Mouse (Mus musculus) brain, adult 2 months (tissue): Measurements from ENCODE around the gene Gimap8.
A peak's percentile ranks its signal among the peaks of the same experiment; 100 is the strongest.

Experiments used
- DNase-seq: peaks from one replicate; pipeline ENCODE4 v3.0.0; 2011; ENCODE audit warnings: low read depth, low spot score

Gene Gimap8

DNA sequence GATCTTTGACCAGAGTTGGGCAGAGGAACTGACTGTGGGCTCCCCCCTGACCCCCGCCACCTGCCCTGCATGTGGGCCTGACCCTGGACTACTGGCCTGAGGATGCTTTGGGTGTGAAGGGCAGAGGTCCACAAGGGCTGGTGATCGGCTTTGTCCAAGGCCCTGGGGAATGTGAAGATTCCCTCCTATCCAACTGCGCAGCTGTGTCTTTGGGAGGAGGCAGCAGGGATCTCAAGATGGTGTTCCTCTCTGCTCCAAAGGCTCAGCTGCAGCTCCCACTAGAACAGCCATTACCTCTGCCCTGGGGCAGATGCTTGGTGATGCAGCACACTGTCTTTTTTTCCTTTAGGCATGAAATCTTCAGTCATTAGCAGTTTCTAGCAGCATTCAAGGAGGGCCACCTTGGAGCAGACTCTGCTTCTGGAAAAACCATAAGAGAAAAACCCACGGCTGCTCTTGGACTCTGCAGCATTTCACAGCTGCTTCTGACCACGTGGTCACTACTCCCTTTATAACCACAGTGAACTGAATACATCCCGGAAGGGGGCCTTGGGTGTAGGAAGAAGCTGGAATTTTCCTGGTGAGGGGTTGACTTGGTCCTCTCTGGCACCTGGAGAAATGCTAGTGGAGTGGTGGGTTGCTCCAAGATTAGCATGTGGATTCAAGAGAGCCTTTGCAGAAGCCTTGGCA, 9.1 kb upstream of the Gimap8 start:
- no peak for DNase-seq

DNA sequence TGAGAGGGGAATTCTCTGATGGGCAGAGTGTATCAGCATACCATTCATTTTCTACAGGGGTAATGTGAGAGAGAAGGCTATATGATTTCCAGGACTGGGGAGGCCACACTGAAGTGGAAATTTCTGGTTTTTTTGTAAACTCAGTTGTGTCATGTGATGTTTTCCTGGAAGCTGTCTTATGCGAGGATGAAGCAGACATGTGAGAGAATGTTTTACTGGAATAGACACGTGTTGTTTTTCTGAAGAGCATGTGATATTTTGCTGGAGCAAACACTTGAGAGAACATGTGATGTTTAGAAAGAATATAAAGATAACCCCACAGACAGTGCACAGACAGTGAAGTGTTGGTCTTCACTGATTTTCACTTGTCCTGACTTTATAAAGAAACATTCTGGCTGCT, 8.5 kb upstream of the Gimap8 start:
- DNase-seq, result no peak

DNA sequence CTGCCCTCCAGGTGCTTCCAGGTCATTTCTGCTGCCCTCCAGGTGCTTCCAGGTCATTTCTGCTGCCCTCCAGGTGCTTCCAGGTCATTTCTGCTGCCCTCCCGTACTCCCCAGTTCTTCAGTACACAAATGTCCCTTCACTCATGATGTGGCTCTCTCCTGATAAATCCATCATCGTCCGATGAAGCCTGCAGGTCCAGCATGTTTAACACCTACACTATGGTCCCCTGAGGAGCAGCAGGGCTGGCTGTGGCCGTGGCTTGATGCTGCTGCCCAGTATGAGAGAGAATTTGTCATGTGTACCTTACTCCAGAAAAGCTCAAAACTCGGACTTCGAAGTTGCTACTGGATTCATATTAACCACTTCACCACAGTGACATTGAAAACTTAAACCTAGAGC, 5.6 kb upstream of the Gimap8 start:
- DNase-seq, result no peak

DNA sequence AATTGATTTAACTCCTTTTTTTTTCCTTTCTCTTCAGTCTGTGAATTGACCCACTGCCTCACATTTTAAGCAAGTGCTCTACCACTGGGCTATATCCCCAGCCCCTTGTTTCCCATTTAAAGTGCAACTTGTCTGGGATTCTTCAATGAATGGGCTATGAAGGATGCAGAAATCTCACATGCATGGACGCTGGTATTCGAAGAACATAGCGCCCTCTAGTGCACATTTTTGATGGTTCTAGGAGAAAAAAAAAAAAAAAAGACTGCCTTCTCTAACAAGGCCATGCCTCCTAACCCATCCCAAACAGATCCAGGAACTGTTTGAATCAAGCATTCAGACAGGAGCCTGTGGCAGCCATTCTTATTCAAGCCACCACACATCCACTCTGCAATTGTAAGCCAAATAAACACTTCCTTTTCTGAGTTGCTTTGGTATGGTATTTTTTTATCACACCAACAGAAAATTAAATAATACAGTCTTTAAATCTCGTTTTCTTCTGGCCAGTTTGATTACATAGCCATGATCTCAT, 4.2 kb upstream of the Gimap8 start:
- peak; percentile 90 for DNase-seq

DNA sequence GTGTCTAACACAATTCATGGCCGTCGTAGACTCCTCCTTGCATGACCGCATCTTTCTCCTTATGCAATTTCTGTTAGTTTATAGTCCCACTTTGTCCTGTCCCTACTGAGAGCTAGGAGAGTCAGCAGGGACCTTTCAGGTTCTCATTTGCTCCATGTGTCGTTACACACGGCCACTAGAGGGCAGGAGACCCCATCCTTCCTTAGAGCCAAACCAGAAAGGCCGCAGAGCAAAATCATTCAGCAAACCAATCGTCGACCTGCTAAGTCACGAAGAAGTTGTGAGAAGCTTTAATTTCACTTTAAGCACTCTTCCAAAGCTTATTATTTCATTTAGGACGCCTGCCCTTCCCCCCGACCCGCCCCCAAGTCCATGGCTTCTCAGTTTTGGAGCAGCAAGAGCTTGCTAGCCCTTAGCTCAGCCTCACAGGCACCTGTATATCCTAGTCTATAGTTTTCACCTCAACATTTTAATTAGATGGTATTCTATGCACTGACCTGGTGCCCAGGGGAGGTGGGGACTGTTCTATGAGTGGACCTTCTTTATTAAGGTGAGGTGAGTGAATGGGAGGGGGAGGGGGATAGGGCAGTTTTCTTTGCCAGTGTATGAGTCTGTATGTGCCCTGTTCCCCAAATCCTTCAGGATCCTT, 1.2 kb upstream of the Gimap8 start:
- peak; percentile 86 for DNase-seq

DNA sequence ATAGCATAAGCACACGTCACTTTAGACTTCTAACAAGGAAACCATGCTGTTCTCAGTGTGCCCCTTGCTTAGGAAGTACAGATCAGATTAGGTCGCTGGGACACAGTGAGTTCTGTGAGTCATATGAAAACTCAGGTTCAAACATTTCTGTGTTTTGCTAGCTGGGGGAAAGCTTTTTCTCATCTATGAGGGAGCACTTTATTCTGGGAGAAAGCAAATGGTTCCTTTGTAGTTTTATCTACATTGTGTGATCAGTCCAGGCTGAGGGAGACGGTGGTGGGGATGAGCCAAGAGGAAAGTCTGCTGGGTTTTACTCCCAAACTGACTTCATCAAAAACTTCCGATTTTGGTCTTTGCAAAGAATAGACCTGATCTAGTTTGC, 734 bp upstream of the Gimap8 start:
- DNase-seq, result no peak

DNA sequence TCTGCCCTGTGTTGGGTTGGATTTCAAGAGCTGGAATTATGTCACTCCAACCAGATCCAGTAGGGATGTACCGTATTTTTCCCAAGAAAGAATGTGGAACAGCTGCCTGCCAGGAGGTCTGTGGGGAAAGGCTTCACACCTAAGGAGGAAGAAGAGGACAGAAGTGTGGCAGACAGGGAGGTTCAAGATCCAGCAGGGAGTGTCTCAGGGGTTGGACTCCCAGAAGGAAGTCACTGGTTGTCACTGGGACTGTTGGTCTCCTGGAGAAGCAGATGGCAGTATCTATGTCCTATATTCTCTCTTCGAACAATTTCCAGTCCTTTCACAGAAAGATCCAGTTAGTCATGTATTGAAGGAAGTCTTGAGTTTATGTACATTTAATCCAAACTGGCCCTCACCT, 577 bp downstream of the Gimap8 start:
- DNase-seq, result no peak

DNA sequence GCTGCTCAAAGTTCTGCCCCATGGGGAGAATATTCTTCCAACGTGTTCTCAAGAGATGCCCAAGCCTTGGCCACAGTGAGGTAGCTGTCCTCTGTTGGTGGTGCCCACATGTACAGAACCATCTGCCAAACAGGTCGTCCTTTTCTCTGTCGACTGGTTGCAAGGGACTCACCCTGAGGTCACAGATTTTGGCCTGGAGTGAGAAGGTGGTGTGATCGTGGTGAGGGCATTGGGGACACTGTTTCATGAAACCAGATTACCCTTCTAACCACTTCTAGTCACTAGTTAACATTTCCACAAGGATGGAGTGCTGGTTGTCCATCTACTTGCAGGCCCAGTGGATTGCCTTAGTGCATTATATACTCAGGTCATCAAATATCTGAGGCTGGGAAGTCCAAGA, 1.7 kb downstream of the Gimap8 start:
- DNase-seq, result no peak

DNA sequence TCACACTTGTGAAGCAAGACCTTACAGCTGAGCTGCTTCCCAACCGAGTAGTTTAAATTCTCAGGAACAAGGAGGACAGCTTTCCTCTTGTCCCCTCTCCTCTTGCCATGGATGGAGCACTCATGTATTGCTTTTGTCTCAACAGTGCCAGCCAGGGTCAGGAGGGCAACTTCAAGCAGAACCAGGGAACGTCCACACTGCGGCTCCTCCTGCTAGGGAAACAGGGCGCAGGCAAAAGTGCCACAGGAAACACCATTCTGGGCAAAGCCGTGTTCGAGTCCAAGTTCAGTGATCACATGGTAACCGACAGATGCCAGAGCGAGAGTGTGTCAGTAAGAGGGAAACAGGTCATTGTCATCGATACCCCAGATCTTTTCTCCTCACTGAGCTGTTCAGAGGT, 3.0 kb downstream of the Gimap8 start:
- no peak for DNase-seq

DNA sequence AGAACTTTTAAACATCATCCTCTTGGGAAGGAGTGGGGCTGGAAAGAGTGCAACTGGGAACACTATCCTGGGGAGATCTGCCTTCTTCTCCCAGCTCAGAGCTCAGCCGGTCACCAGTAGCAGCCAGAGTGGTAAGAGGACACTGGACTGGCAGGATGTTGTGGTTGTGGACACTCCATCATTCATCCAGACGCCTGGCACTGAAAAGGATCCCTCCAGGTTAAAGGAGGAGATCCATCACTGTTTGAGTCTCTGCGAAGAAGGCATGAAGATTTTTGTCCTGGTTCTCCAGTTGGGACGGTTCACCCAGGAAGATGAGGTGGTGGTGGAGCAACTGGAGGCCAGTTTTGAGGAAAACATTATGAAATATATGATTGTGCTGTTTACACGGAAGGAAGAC, 11.7 kb downstream of the Gimap8 start:
- DNase-seq, result no peak

DNA sequence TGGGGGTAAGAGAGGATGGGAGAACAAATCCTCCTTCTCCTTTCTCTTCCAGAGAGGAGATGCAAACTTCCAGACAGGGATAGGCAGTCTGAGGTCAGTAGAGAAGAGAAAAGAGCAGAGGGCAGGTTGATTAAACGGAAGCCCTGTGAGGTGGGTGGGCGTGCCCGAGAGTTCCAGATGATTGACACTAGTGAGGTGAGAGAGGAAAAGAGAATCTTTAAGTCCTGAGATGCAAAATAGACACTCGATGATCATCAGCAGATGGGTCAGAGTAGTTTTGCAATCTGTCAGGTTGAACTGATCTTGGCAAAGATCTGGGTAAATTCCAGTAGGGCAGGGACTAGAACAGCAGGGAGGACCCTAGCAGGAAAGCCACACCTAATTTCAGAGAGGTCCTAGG, 17.7 kb downstream of the Gimap8 start:
- no peak for DNase-seq

DNA sequence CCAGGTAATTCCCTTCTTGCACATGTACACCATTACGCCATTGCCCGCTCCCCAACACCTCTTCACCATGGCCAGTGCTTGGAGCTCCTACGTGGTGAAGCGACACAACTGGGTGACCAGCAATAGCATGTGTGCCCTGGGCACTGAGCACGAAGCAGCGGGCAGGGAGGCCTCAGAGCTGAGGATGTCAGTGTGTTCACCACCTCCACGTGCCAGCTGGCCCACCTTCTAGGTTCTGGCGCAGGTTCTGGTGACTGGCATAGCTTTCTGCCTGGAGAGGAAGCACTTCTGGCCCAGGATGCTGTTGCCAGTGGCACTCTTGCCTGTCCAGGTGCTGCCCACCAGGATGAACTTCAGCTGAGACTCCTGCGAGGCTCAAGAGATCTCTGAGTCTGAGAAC, 18.4 kb downstream of the Gimap8 start:
- no peak for DNase-seq

DNA sequence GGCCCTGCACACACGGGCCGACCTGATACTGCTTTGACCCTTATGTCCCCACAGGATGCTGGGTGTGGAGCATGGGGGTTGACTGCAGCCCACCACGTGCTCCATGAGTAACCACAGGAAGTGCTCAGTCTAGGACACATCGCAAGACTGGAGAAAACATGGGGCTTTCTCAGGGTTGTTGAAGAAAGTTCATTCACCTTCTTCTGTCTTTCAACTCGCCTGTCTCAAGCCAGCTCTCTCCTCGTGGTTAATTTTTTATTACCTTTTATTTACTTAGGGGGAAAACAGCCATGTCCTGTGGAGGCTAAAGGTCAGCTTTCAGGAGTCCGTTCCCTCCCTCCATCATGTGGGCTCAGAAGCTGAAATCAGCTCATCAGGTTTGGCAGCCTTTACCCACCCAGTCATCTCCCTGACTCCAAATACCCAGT, 19.1 kb downstream of the Gimap8 start:
- DNase-seq, result no peak

DNA sequence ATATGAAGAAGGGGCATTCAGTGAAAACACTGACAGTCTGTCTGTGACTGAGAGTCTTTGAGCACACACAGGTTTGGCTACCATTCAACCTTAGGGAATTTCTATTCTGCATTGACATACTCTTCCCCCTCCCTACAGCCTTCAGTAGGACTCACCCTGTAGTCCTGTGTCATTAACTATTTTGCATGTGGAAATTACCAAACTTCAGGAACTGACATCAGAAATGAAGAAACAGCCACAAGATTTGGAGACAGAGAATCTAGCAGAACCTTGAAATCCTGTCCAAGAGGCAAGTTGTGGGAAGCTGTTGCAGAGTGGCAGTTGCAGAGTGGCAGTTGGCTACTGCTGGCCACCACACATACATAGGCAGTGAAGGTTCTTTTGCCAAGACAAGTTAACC, 21.0 kb downstream of the Gimap8 start:
- no peak for DNase-seq

DNA sequence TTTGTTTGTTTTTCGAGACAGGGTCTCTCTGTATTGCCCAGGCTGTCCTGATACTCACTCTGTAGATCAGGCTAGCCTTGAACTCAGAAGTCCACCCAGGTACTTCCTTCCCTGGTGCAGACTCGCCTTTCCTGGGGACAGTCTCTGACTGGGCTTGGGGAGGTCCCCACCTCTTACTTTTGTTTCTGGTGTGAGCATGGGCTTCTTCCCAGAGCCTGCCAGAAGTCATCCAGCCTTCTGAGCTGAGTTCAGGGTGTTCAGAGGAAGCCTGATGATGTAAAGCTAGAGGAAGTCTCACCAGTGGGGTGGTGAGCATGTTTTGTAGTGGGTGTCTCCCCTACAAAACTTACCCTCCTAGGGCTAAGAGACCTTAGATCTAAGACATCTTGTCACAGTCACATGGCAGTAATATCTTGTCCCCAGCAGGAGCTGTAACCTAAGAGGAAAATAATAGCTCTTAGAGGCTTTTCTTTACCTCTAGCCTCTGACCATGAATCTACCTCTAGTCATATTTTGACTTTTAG, 22.5 kb downstream of the Gimap8 start:
- DNase-seq, result no peak

DNA sequence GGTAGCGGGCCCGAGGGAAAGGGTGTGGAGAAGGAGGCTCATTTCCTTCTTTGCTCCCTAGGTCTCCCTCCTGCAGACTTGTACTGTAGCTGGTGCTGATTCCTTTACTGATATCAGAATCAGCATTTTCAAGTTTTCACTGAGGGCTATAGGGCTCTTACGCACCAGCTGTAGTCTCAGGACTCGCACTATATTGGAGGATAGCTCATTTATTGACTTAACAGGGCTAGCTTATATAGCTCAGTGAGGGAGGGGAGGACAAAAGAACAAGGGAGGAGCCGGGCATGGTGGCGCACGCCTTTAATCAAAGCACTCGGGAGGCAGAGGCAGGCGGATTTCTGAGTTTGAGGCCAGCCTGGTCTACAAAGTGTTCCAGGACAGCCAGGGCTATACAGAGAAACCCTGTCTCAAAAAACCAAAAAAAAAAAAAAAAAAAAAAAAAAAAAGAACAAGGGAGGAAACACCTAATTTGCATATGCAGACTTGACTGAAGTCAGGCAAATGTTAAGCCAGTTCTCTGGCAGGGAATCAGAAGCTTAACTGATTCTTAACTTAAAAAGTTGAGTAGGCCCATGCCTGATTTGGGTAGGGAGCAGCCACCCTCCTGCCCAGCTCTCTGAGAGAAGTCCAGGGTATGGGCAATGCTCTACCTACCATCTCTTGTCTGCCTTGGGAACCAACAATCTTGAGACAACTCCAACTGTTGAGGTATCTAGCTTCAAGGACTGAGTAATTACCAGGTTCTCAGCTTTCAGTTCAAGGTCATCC, 27.4 kb downstream of the Gimap8 start:
- no peak for DNase-seq

DNA sequence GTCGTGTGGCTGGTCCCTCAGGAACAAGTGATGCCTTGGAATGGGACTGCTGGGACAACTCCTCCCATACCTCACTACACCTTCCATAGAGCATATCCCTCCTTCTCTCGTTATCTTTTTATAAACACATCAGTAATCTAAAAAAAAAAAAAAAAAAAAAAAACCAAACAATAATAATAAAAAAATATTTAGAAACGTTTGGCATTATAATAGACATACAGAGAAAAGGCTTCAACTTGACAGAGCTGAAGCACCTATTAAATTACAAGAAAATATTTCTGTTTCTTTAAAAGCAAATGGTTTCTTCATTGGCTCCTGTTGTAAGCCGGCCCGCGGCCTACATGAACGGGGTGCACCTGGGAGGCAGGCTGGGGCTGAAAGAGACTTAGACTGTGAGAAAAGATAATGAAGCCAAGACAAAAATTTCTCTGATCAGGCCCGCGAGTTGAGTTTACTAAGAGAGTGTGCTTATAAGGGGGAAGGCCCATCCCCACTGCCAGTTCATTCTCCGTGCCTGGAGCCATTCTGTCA, 28.4 kb downstream of the Gimap8 start:
- no peak for DNase-seq

DNA sequence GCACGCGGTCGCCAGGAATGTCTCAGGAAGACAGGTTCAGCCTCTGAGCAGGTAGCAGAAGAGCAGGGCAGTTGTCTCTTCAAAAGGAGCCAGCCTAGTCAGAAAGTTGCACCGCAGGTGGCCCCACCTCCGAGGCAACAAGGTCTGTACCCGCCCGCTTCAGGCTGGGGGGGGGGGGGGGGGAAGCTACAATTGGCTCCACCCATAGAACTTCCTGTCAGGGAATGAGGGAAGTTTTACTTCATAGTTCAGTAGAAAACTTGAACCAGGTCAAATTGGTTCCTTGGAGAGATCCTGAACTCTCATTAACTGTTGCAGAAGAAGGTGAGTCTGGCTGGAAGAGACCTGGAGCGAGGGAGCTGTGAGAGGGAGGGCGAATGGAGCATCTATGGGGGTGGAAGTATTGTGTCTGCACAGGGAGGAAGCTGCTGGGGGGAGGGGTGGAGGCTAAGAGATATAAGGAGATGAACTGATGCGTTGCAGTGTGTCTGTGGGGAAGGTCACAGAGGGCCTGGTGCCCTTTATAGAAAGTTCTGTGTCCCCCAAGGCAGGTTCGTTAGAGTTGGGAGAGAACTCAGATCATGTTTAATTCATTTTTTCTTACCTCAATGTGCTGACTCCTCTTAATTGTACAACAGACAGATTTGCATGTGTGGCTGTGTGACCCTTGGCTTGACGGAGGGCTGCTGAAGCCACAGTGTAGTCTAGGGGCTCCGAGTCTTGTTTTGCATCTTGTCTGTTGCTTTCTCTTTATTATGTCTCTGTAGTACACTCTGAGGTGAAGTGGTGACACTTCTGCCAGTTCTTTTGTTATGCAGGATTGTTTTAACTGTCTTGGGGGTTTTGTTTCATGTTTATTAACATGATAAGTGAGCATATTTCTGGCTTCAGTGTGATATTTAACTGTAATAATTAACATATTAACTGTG, 29.2 kb downstream of the Gimap8 start, which contains the start of gene Gimap9:
Gene Gimap9, plus strand, starts transcription at position 199 of the 929 bp plus-strand sequence.
- no peak for DNase-seq

DNA sequence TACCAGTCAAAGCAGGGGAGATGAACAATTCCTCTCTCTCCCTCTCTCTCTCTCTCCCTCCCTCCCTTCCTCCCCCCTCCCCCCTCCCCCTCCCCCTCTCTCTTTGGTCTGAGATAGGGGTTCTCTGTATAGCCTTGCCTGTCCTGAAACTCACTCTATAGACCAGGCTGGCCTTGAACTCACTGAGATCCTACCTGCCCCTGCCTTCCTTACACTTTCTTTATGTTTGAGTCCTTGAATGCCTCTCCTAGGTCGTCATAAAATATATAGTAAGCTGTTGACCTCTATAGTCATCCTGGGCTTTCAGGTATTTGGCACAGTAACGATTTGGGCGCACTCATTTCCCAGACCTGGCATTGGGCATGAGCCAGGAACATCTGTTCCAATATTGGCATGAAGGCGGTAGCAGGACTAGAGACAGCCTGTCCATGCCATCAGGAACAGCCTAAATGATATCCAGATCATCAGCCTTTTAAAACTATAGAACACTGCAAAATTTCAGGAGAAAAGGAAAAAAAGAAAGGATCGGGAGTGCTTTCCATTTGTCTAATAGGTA, 29.9 kb downstream of the Gimap8 start:
- no peak for DNase-seq

DNA sequence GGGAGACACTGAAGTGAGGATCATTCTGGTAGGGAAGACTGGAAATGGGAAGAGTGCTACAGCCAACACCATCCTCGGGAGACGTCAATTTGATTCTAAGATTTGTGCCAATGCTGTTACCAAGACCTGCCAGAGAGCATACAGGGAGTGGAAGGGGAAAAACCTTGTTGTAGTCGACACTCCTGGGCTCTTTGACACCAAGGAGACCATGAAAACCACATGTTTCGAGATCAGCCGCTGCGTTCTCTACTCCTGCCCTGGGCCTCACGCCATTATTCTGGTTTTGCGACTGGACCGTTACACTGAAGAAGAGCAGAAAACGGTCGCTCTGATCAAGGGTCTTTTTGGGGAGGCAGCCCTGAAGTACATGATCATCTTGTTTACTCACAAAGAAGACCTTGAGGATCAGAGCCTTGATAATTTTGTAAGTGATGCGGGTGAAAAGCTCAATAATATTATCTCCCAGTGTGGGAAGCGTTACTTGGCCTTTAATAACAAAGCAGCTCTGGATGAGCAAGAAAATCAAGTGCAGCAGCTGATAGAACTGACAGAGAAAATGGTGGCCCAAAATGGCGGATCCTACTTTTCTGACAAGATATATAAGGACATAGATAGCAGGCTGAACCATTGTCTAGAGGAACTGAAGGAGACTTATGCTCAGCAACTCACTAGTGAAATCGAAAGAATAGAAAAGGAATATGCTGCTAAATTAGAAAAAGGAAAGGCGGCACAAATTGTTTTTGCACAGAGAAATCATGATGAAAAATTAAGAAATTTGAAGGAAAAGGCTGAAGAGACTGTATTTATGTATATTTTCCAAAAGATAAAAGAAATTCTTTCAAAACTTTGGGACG, 30.7 kb downstream of the Gimap8 start:
- no peak for DNase-seq
